Mouse (Mus musculus) heart, postnatal 0 days (tissue): Measurements from ENCODE around the gene Kpna6.

Experiments used
- CTCF ChIP-seq: IDR thresholded peaks from 2 replicates; pipeline ENCODE4 v1.5.1; 2016; ENCODE audit warnings: antibody characterized with exemption, control low read depth, low read depth
- EP300 ChIP-seq: IDR thresholded peaks from 2 replicates; pipeline ENCODE4 v1.6.1; 2016; ENCODE audit warnings: antibody characterized with exemption, low read depth

GRCm38 (mm10) chr4:129639221-129639620 lies 33.3 kb downstream of the Kpna6 start:
- no peak for TF ChIP-seq CTCF
- TF ChIP-seq EP300, result no peak
